Mouse (Mus musculus) lung, adult 18-20 months (tissue): ENCODE measurements at regions not wholly inside any gene's neighbourhood (a gene's known extent, or its start where the extent isn't known, plus 50 kb on each side); places are given as distances from the start of the nearest gene placed in this dataset.

Experiments
- DNase-seq, 2 experiments: peaks; one replicate each; pipeline ENCODE4 v3.0.0; 2022; ENCODE audit warnings: mixed read lengths in 2 of 2

DNA sequence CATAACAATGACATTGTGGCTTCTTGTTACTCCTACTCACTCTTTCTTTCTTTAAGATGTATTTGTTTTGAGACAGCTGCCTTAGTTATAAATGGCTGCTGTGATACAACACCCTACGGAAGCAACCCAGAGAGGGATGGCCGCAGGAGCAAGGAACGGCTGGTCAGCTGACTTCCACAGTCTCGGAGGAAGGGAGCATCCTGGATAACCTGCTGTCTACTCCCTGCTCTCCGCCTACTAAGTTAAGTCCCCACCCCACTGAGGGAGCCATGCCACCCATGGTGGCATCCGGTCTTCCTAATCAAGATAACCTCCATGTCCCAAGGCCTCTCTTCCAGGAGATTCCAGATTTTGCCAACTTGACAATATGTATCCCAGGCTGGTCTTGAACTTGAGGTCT, 114.9 kb downstream of the Sox2 start:
- DNase-seq = no peak

DNA sequence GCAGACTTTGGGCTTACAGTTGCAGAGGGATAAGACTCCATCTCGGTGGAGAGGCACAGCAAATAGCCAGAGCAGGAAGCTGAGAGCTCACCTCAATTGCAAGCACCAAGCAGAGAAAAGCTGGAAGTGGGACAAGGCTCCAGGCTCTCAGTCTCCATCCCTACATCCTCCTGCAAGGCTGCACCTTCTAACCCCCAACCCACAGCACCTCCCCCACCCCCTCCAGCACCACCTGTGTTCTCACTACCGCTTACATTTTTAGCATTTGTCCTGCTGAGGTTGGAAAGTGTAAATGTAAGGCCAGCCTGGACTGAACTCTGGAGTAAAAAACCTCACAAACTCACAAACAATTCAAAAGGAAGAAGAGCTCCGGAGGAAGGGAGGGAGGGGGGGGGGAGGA, 119.6 kb downstream of the Sox2 start:
- no peak for DNase-seq

DNA sequence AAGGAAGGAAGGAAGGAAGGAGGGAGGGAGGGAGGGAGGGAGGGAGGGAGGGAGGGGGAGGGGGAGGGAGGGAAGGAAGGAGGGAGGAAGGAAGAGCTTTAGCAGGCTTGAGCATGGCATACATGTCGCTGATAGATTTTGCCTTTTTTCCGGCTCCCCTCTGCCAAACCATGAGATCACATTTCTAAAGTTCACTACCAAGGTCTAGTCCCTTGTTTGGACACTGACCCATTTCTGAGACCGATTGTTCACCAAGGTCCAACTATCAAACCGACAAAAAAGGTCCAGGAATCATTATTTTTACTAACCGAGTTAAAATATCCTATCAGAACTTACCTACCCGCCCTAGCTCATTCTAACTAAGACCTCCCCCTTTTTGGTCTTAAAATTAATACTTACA, 120.1 kb downstream of the Sox2 start:
- no peak for DNase-seq

DNA sequence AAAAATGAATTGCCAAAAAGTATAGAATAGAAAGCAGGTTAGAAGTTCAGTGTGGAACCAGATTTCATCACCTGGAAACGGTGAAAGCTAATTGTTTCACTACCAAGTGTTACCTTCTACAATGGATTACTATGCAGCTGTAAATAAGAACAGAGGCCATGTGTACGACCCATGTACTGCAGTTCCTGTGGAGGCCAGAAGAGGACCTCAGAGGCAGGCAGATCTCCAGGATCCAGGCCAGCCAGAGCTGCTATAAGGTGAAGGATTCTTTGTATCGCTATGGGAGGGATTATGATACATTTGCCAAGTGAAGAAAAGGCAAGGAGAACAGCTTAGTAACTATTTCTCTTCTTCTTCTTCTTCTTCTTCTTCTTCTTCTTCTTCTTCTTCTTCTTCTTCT, 121.8 kb downstream of the Sox2 start:
- DNase-seq = no peak

DNA sequence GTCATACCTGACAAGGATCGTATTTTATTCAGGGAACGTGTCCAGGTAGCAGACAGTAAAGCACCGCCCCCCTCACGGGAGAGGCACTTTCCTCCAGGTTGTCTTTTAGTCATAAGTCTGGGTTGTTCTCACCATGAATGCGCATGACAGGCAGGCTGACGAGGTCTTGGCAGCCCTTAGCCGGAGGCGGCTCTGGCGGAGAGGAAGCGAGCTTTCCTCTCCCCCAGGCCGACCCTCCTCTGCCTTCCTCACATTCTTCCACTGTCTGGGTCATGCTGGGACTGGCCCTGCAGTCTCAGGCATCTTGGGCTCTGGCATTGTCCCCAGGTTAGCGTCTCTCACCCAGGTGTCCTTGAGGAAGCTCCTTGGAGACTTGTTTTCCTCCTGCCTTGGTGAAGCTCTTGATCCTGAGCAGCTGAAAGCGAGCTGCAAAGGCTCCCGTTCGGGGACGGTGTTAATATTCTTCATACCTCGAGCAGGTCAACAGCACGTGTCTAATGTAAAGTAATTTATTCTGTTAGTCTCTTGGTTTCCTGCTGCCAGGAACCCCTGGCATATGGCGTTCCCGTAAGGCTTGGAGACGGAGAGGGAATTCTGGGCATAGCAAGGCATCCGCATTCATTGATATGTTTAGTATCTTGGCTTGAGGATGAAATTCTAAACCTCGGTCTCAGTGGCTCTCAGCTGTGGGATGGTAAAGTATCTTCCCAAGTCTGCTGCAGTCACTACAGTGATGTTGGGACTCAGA, 123.6 kb downstream of the Sox2 start:
- peak in 1 of 2 experiments; percentile 12 for DNase-seq

DNA sequence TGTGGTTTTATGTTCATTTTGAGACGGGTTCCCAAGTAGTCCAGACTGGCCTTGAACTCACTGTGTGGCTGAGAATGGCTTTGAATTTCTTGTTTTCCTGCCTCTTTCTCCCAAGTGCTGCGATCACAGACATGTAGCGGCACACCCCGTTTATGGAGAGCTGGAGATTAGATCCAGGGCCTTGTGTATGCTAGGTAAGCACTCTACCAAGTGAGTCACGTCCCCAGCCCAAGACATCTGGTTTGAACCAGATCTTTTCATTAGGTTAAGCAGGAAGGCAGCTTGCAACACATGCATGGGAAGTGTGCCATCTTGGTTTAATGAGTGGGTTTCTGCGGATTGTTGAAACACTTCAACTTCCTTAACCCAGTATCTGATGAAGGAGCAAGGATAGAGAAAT, 131.6 kb downstream of the Sox2 start:
- no peak for DNase-seq

DNA sequence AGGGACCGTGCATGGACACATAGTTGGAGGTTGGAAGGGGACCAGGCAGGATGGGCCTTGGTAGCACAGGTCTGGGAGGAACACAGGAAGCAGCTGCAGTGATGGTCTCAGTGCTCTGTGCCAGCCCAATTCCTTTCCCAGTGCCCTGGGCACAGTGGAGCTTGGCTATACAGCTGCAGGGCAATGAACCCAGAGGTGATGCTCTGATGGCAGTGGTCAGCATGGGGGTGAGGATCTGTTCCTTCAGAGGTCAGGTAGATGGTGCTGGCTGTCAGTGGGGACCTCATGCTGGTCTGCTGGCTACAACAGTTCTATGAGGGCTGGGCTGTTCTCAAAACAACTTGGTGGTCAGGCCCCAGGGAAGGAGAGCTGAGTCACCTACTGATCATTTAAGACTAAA, 133.2 kb downstream of the Sox2 start:
- no peak for DNase-seq

DNA sequence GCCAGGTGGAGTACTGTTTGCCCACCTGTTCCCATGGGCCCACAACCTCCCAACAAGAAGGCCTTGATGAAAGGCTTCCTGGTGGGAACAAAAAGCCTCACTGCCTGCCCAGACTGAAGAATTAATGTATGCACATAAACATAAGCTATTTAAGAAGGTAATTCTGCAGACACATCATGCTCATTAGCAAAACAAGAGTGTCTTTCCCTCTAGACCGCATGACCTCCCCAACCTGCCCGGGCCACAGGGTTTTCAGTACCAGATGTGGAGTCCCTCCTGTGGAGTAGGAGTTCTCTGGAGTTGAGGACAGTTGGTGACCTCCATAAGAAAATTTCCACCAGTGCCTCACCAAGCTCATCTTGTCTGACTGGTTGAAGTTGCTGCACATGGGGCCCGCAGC, 137.0 kb downstream of the Sox2 start:
- DNase-seq = no peak

DNA sequence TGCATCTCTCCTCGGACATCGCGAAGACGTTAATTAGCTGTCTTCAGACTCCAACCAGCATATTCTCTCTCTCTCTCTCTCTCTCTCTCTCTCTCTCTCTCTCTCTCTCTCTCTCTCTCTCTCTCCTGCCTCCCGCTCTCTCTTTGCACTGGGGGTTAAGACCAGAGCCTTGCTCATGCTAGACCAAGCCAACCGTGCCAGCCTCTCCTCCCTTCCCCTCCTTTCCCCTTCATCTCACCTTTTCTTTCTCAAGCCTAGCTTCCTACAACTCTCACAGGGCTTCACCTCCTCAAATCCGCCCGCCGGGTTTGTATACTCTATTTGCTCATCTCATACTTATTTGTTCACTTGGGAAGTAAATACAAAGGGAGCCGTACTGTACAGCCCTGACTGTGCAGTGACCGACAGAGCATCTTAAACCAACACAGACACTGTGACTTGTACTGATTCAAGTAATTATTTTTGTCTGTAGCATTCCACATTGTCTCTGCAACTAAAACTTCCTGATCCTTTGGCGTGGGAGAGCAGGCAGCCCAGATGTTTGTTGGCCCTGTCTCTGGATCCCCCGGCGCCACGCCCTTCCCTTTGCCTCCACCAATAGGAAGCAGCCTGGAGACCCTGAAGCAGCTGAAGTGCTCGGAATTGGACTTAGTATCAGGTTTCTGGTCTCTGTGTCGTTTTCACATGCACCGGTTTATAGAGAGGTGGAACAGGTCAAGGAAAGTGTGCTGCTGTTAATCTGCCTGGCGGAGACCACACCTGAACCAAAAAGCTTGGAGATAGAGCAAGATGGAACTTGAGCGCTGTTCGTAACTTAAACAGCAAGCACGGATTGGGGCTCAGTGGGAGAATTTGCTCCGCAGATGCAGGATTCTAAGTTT, 145.1 kb downstream of the Sox2 start:
- DNase-seq = peak in 1 of 2 experiments; percentile 9

DNA sequence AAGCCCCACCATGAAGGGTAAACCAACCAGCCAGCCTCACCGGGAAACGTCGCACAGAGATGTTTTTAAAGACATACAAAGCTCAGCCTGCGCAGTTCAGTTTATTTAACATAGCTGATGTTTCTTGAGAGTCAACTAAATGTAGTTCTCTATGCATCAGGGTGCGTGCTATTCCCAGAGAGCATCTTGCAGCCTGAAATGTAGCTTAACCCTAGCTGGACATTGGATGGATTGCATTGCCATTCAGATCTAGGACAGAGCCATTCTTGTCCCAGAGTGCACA, 145.7 kb downstream of the Sox2 start:
- no peak for DNase-seq

DNA sequence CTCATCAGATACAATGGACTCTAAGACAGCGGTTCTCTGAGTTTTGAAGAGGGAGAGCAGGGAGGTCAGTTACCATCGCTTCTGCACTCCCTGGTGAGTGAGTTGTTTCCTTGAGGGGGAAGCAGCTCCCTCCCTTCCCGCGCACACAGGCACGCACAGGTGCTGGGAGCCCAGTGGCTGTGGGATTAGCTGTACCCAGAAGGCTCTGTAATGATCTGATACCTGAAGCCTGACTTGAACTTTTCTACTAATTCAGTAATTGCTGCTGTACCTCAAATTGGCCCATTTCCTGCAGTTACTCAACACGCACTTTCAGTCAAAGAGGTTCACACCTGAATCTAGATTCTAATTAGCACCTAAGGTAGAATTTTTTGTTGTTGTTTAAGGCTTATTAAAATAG, 158.6 kb downstream of the Sox2 start:
- DNase-seq = no peak

DNA sequence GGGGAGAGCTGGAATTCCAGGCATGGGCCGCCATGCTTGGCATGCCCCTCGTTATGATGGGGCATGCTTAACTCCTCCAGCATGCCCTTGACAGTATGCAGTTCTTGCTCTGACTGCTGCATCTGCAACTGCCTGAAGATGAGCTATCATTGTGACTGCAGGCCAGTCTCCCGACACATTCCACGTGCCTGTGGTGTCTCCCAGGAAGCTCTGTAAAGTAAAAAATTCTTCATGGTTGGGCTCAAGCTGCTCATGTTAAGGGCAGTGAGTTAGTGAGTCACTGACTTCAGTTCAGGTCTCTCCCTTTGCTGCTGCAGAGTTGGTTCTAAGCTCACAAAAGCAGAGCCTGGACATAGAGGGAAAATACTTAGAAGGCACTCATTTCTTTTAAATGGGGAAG, 161.5 kb downstream of the Sox2 start:
- no peak for DNase-seq

DNA sequence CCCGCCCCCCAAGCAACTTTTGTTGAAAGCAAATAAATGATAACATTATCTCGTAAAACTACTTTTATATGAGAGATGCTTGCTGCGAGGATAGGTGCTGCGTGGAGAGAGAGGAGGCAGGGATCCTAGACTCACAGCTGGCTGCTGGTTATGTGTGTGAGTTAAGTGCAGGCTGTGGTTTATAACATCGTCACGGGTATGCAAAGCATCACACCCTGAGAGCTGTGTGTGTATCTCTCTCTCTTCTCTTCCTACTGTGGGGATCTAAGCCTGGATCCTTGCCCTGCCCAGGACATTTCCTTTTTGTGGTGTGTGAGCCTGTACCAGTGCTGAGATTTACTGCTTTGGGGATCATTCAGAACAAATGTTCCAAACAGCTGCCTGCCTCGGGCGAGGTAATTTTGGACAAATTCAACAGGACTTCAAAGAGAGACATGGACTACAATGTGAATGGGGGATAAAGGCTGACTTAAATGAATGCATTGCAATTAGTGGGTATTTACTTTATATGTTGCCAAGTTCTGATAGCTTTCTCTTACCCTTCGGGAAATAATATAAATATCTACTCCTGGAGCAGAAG, 162.9 kb downstream of the Sox2 start:
- DNase-seq = no peak

DNA sequence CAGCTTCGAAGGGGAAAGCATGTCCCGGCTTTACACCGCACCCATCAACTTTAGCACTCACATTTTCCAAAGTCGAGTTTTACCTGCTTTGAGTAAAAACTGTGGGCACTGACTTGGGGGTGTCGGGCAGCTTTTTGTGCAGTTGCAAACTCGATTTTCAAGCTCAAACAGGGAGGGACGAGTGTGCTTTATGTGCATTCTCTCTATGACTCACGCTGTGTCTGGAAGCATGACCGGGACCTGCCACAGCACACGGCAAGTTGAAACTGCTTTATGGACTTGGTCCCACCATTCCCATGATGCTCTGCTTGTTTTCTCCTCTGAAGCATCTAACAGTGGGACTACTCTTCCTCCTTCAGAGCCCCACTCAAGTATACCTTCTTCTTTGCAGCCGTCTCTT, 174.8 kb downstream of the Sox2 start:
- DNase-seq = no peak

DNA sequence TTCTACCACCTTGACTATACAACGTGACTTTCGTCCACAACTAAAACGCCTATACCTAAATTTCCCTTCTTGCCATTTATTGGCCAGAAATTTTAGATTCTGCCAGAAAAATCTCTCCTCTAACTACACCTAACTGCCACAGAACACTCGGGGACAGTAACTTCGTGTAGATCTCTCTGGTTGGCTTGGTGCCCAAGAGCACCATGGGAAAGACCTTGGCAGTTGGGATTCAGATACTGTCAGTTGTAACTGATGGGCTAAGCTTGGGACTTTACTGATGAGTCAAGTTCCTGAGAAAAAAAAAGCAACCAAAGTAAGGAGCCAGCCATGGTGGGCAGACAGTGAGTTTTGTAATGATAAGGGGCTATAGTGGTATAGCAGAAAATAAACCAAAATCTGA, 176.2 kb downstream of the Sox2 start:
- DNase-seq = no peak

DNA sequence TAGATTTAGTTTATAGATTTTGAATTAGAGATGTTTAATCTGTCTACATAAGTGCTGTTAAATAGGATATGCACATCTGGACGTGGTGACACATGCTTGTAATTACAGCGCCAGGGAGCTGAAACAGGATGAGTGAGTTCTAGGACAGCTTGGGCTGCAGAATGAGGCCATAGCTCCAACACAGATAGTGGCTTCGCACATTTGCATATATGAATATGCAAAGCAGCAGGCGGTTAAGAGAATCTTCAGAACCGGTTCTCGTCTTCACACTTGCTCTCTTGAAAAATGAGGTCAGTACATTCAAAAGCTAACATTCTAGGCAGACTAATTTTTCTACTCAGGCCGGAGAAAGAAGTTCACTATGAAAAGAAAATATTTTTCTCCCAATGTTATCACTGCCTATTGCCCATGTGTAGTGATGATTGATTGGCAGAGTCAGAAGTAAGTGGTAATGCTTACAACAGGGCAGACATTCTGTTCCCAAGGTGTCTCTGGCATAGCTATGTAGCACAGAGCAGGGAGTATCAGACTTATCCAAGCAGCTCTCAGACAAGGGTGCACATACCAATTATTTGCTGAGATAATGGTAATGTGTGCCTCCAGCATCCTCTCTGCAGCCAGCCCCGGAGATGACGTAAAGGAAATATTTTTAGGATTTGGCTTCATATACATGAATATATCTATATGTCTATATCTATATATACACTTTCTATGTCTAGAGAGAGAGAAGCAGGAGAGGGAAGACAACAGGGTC, 178.4 kb downstream of the Sox2 start:
- no peak for DNase-seq

DNA sequence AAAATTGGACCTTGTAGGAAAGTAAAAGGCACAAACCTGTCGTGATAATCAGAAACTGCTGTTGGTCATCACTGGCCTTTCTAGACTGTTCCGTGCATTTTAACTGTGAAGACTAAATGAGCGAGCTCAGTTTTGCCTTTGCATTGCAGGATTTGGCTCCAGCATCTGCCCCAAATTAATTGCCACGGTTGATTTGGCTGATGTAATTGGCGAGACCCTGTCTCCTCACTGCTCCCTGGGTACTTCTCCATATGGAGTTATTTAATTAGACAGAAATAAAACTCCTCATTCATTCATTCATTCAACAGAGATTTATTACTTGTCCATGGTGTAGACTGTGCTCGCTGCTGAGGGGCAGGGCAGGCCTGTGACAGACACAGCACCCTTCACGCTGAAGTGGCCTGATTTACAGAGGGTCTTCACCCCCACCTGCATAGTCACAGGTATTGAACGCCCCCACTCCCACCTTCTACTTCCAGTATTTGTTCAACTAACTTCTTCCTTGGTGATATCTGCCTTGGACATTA, 186.6 kb downstream of the Sox2 start:
- DNase-seq = no peak

DNA sequence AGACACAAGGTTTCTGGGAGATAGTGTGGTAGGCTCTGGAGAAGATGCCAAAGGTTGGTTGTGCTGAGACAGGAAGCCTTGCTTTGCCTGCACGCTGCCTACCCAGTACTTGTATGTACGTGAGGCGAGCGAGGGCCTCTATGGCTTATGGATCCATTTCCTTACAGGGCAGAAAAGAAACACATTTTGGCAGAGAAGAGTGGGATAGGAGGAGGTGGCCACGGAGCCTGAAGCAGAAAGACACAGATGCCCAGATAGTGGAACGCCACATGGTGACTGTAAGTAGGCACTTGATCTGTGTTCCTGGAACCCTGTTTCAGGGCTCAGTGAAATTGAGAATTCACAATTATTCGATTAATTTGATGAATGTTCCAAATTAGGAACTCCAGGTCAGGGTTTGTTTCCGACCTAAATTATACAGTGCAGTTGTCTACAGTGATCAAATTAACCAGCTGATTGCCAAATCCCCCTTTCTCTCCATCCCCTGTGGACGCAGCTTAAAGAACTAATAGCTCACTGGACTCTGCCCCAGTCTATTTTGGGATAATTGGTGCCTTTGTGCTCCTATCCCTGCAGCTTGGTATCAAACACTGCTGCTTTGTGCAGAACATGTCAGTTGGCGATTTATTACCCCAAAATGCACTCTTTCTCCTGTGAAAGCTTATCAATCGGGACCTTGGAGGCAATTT, 187.6 kb downstream of the Sox2 start:
- DNase-seq = no peak

DNA sequence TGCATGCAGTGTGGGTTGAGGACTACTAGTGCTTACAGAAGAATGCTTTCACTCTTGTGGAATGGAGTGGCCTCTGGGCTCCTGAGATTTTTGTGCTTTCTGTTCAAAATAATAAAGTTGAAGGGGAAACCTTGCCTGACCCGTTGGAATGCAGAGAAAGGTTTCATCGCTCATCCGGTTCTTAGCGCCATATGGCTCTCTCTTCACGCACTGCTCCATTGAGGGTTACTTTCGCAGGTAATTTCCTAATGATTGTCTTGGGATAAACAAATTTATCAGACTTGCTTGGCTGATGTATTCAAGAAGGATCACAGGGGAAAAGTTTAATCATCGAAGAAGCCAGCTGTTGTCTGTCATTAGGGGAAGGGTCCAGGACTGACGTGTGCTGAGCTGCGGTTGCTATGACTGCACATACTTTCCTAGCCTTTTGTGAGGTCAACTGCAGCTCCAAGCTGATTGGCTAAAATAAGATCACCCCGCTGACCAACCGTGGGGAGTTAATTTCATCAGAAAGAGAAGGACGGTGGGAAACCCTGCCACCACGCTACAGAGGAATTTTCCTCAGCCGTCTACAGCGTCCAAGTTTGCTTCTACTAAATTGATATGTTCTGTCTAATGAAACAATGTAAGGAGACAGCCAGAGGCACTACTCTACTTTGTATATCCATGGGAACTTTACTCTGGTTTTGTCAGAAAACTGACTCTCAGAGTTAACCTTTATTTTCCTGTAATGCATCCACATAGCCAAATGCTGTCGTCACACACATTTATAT, 210.9 kb downstream of the Sox2 start:
- no peak for DNase-seq

DNA sequence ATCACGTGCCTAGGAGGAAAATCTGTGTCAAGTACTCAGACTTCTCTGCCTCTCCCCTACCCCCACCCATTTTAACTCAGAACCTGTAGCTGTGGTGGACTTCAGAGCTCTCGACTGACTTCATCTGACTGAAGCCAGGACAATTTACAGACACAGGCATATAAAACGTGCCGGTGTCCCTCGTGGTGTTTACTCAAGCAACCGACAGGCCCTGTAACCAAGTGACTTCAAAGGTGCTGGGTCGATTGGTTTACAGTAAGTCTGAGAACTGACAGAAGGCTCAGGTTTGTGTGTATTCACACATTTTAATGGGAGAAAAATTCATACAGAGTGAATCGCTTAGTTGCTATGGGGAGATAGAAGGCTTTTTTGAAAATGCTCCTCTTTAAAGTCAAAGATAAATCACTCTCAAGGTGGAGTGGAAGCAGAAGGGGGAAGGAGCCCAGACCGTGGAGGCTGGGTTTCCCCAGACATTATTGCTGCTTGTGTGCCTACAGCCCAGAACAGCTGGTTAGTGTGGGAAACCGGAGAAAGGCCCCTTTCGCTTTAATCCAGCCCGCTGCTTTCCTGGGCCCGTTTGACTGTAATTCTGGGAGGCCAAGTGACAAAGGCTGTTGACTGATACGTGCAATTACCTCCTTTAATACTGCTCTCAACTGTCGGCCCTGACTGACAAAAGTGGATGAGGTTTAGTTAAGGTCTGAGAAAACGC, 218.6 kb downstream of the Sox2 start:
- DNase-seq = no peak

DNA sequence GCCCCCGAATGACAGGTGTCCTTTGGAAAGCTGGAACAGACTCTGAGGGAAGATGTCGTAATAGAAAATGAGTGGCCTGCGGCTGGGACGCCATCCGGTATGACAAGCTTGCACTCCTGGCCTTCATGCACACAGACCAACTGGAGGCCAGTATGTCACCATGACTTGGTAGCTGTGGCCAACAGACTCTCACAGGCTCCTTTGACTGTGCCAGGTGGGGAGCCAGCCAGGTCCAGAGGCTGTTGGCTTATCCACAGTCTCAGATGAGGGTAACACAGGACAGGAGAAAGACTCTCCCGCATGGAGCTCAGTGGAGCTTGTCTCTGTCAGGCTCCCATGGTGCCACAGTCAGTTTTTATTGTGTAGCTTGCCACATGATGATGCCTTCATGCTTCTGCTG, 219.7 kb downstream of the Sox2 start:
- DNase-seq = no peak
